Mouse (Mus musculus) testis, adult 2 months (tissue): ENCODE measurements around the gene Serpine3.

Source experiments
- CTCF ChIP-seq: fragments of 200-500 bp; IDR thresholded peaks from 2 replicates; pipeline ENCODE4 v1.5.1; 2012; ENCODE audit warnings: low read depth, mild to moderate bottlenecking, inconsistent platforms, low read length, moderate library complexity; ENCODE audit not compliant: control insufficient read depth, insufficient read depth, insufficient replicate concordance
- POLR2A ChIP-seq: fragments of 200-500 bp; IDR thresholded peaks from 2 replicates; pipeline ENCODE4 v1.6.1; 2012; ENCODE audit warnings: low read depth, mild to moderate bottlenecking, inconsistent platforms, low read length, moderate library complexity; ENCODE audit not compliant: control insufficient read depth

GRCm38 (mm10) chr14:62638345-62638702 lies 25.1 kb upstream of the Serpine3 start:
- TF ChIP-seq CTCF, result no peak
- no peak for TF ChIP-seq POLR2A
